ENCODE assay signal across 8 mouse cellular contexts in the genomic region with DNA sequence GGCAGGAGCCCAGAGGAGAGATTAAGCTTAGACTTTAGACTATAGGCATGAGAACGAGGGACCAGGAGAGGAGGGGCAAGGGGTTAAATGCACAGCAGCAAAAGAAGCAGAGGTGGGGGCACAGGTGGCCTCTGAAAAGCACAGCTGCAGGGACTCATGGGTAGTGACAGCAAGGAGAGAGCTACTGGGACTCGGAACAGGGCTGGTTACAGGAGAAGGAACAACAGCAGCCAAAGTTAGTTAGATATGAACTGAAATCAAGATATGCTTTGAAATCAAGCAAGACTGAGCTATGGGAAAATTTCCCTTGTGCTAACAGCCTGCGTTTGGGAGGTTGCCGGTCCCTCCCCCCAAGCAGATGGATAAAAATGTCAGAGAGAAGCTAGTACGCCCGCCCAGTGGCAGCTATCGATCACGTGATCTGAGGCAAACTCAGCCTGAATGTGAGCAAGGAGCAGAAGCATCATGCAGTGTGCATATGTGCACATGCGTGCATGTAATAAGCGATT. TPM values are rescaled to one million over a fixed set of nuclear protein-coding genes. Genes with fewer than 3 reads are reported as not detected.
DNase-seq lines count a peak whose midpoint lies in the region; ATAC-seq and TF ChIP-seq lines count a peak whose summit lies in the region.

No protein-coding gene starts in this region.

- no peak overlapping the region for H3K4me2 ChIP-seq in kidney, postnatal 0 days (ENCODE audit: low read length)
- peak overlapping the region; percentile 24 for H3K4me2 ChIP-seq in embryonic facial prominence, embryonic 12.5 days (replicated peaks)
- peak overlapping the region; percentile 16; the same call in 1 of the 2 replicates for H3K4me2 ChIP-seq in intestine, embryonic 14.5 days (ENCODE audit: low read length)
- peak overlapping the region; percentile 12; the same call in 1 of the 2 replicates for H3K4me2 ChIP-seq in midbrain, embryonic 11.5 days

- ATAC-seq in kidney, postnatal 0 days (replicated peaks; ENCODE audit: low FRiP score, low read depth): no peak
- ATAC-seq in embryonic facial prominence, embryonic 12.5 days (ENCODE audit: insufficient number of reproducible peaks, insufficient read depth, low FRiP score, low TSS enrichment): no peak
- ATAC-seq in intestine, embryonic 14.5 days (replicated peaks; ENCODE audit: low FRiP score, low TSS enrichment, low read depth): 0 out of 2 replicates have a peak, but pooled peaks have one; percentile 38
- no peak for ATAC-seq in midbrain, embryonic 11.5 days (ENCODE audit: low FRiP score)

- H3K9ac ChIP-seq in kidney, postnatal 0 days (ENCODE audit: low read depth, low read length): no peak overlapping the region
- no peak overlapping the region for H3K9ac ChIP-seq in embryonic facial prominence, embryonic 12.5 days
- H3K9ac ChIP-seq in intestine, embryonic 14.5 days (ENCODE audit: low read length): no peak overlapping the region
- H3K9ac ChIP-seq in midbrain, embryonic 11.5 days (ENCODE audit: low read length): no peak overlapping the region

- peak overlapping the region; percentile 50; the same call in 1 of the 2 replicates for H3K27ac ChIP-seq in kidney, postnatal 0 days
- no peak overlapping the region for H3K27ac ChIP-seq in embryonic facial prominence, embryonic 12.5 days
- no peak overlapping the region for H3K27ac ChIP-seq in intestine, embryonic 14.5 days (ENCODE audit: low read depth)
- H3K27ac ChIP-seq in midbrain, embryonic 11.5 days (ENCODE audit: low read depth, low read length): no peak overlapping the region

- H3K4me3 ChIP-seq in kidney, postnatal 0 days (replicated peaks; ENCODE audit: low read depth, low read length): no peak overlapping the region
- no peak overlapping the region for H3K4me3 ChIP-seq in embryonic facial prominence, embryonic 12.5 days
- no peak overlapping the region for H3K4me3 ChIP-seq in intestine, embryonic 14.5 days (ENCODE audit: low read depth, low read length)
- H3K4me3 ChIP-seq in midbrain, embryonic 11.5 days (ENCODE audit: low read depth, low read length): no peak overlapping the region

- H3K4me1 ChIP-seq in kidney, postnatal 0 days (replicated peaks; ENCODE audit: insufficient read depth, low read length): no peaks in the 10 kb centered on the region
- peaks cover 8% of the 10 kb centered on the region; the same call in 1 of the 2 replicates for H3K4me1 ChIP-seq in embryonic facial prominence, embryonic 12.5 days
- H3K4me1 ChIP-seq in intestine, embryonic 14.5 days (replicated peaks; ENCODE audit: control insufficient read depth, insufficient read depth, low read length): peaks cover 14% of the 10 kb centered on the region; the same call in 1 of the 2 replicates
- H3K4me1 ChIP-seq in midbrain, embryonic 11.5 days (ENCODE audit: control insufficient read depth, insufficient read depth, low read length): peaks cover 3% of the 10 kb centered on the region; the same call in 1 of the 2 replicates

- no peaks in the 10 kb centered on the region for H3K9me3 ChIP-seq in kidney, postnatal 0 days (replicated peaks; ENCODE audit: low read length)
- H3K9me3 ChIP-seq in embryonic facial prominence, embryonic 12.5 days: no peaks in the 10 kb centered on the region
- H3K9me3 ChIP-seq in intestine, embryonic 14.5 days (ENCODE audit: control insufficient read depth, low read length): no peaks in the 10 kb centered on the region
- H3K9me3 ChIP-seq in midbrain, embryonic 11.5 days (ENCODE audit: control insufficient read depth, low read length): no peaks in the 10 kb centered on the region

- 37% methylated on average over 10 of the region's 10 CpGs for WGBS in kidney, postnatal 0 days
- WGBS in embryonic facial prominence, embryonic 12.5 days: 30% methylated on average over 10 of the region's 10 CpGs
- 44% methylated on average over 10 of the region's 10 CpGs for WGBS in intestine, embryonic 14.5 days
- WGBS in midbrain, embryonic 11.5 days: 35% methylated on average over 10 of the region's 10 CpGs

- no peak for TF ChIP-seq CTCF in kidney, postnatal 0 days (IDR thresholded peaks at IDR 0.05; ENCODE audit: low read depth)

- DNase-seq in kidney, postnatal 0 days (ENCODE audit: low spot score): no peak
- DNase-seq in kidney, postnatal 36 days: no peak
- no peak for DNase-seq in intestine, embryonic 14.5 days (ENCODE audit: low spot score)
- DNase-seq in midbrain, embryonic 11.5 days (ENCODE audit: low spot score, missing footprints): peak; percentile 85
- peak; percentile 71 to 77 for DNase-seq in thymus, postnatal 10 days (ENCODE audit: low spot score in 2 of 2)
- DNase-seq in gastrocnemius, postnatal 25 days: no peak
- DNase-seq in spleen, adult 18-20 months: no peak

- no peaks in the 10 kb centered on the region for H3K36me3 ChIP-seq in kidney, postnatal 0 days (ENCODE audit: insufficient read depth, low read length)
- H3K36me3 ChIP-seq in embryonic facial prominence, embryonic 12.5 days: no peaks in the 10 kb centered on the region
- no peaks in the 10 kb centered on the region for H3K36me3 ChIP-seq in intestine, embryonic 14.5 days (ENCODE audit: control insufficient read depth, insufficient read depth, low read length)
- H3K36me3 ChIP-seq in midbrain, embryonic 11.5 days (ENCODE audit: control insufficient read depth, insufficient read depth, low read length): no peaks in the 10 kb centered on the region

- H3K27me3 ChIP-seq in kidney, postnatal 0 days (ENCODE audit: insufficient read depth, low read length): no peaks in the 10 kb centered on the region
- no peaks in the 10 kb centered on the region for H3K27me3 ChIP-seq in embryonic facial prominence, embryonic 12.5 days
- no peaks in the 10 kb centered on the region for H3K27me3 ChIP-seq in intestine, embryonic 14.5 days (replicated peaks; ENCODE audit: control insufficient read depth, insufficient read depth, low read length)
- H3K27me3 ChIP-seq in midbrain, embryonic 11.5 days (ENCODE audit: control insufficient read depth, insufficient read depth, low read length): no peaks in the 10 kb centered on the region

RNA-seq across cellular contexts. Expression of gene Ifngr2, which starts 5.2 kb away (rescaled TPM):
- 42.6 and 51.1 TPM in 2 replicates for polyA plus RNA-seq in kidney, postnatal 0 days (2015; fragmentation: Nextera tagmentation; extraction: Ambion mirVana)
- polyA plus RNA-seq in embryonic facial prominence, embryonic 12.5 days (2016; fragmentation: Nextera tagmentation; extraction: Ambion mirVana): 47.5 and 48.9 TPM in 2 replicates
- 65.3 and 68.4 TPM in 2 replicates for polyA plus RNA-seq in intestine, embryonic 14.5 days (2014; fragmentation: Nextera tagmentation; extraction: Ambion mirVana)
- 33.1 and 34.8 TPM in 2 replicates for polyA plus RNA-seq in midbrain, embryonic 11.5 days (2014; fragmentation: Nextera tagmentation; extraction: Ambion mirVana)
- total RNA-seq in gastrocnemius, postnatal 25 days (2021): 10 to 100 TPM; 50.5 to 71.4 TPM

RNA-seq across cellular contexts. Expression of gene Tmem50b, which starts 56.0 kb away (rescaled TPM):
- polyA plus RNA-seq in kidney, postnatal 0 days (2015; fragmentation: Nextera tagmentation; extraction: Ambion mirVana): 42.3 and 45.0 TPM in 2 replicates
- 31.2 and 31.4 TPM in 2 replicates for polyA plus RNA-seq in embryonic facial prominence, embryonic 12.5 days (2016; fragmentation: Nextera tagmentation; extraction: Ambion mirVana)
- 29.1 and 31.1 TPM in 2 replicates for polyA plus RNA-seq in intestine, embryonic 14.5 days (2014; fragmentation: Nextera tagmentation; extraction: Ambion mirVana)
- polyA plus RNA-seq in midbrain, embryonic 11.5 days (2014; fragmentation: Nextera tagmentation; extraction: Ambion mirVana): 53.2 and 55.7 TPM in 2 replicates
- 10 to 100 TPM; 18.2 to 18.5 TPM for total RNA-seq in gastrocnemius, postnatal 25 days (2021)

RNA-seq across cellular contexts. Expression of gene Ifnar1, which starts 56.6 kb away (rescaled TPM):
- 33.5 and 37.1 TPM in 2 replicates for polyA plus RNA-seq in kidney, postnatal 0 days (2015; fragmentation: Nextera tagmentation; extraction: Ambion mirVana)
- 69.3 and 71.6 TPM in 2 replicates for polyA plus RNA-seq in embryonic facial prominence, embryonic 12.5 days (2016; fragmentation: Nextera tagmentation; extraction: Ambion mirVana)
- 51.9 and 60.9 TPM in 2 replicates for polyA plus RNA-seq in intestine, embryonic 14.5 days (2014; fragmentation: Nextera tagmentation; extraction: Ambion mirVana)
- polyA plus RNA-seq in midbrain, embryonic 11.5 days (2014; fragmentation: Nextera tagmentation; extraction: Ambion mirVana): 49.9 and 53.8 TPM in 2 replicates
- 10 to 100 TPM; 11.3 to 15.4 TPM for total RNA-seq in gastrocnemius, postnatal 25 days (2021)

Comparison
In these comparisons a context has a peak if more than half of its experiments do, and no peak if none do; other contexts are left out.
1. DNase-seq: peak in midbrain, embryonic 11.5 days (single experiment) and thymus, postnatal 10 days (2 of 2); none in kidney, postnatal 0 days (single experiment), kidney, postnatal 36 days (0 of 2), intestine, embryonic 14.5 days (single experiment), gastrocnemius, postnatal 25 days (single experiment) and spleen, adult 18-20 months (0 of 2).